Mouse (Mus musculus) ES-Bruce4 (cell line): ENCODE measurements around the gene Stard3.

ENCODE experiments used
- CTCF ChIP-seq: IDR thresholded peaks from one replicate; pipeline ENCODE4 v1.8.1; 2011; ENCODE audit warnings: low read depth, low read length
- POLR2A ChIP-seq: IDR thresholded peaks from one replicate; pipeline ENCODE4 v1.8.1; 2011; ENCODE audit warnings: low read length; ENCODE audit not compliant: insufficient read depth

GRCm38 (mm10) chr11:98360866-98361521 lies 2.8 kb downstream of the Stard3 start:
- TF ChIP-seq CTCF (no peak), POLR2A (no peak)
